Mouse (Mus musculus): ENCODE data around the gene Coq9. TPM values are rescaled to one million over a fixed set of nuclear protein-coding genes. Genes with fewer than 3 reads are reported as not detected.
"Not testable (repeated sequence)": the region's sequence is repeated elsewhere in the genome, so short reads cannot be mapped to it uniquely, and the experiment has no call there.

Coq9 gene
- polyA plus RNA-seq, 1 experiment from 2014 or later: 114 TPM

DNA sequence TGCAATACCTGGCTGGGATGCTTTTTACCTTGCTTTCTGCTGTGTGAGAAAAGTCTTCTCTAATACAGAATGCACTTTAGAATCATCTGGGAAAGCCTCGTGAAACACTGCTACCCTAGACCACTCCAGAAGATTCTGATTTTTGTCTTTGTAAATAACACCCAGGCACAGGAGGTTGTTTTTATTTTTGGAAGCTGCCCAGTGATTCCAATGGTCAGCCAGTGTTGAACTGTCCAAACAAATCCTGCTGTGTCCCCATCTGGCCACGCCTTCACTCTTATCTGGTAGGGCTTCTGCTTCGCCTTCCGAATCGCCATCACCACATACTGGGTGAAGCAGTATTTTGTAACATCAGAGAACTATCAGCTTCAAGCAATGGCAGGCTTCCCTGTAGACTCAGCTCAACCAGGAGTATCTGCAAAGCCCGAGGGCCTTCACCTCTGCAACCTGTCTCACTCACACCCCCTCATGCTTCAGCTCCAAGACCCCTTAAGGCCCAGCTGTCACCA, 18.4 kb upstream of the Coq9 start:
- no peak for TF ChIP-seq CTCF (IDR thresholded peaks at IDR 0.05)
- ATAC-seq: no peak
- in situ Hi-C loops (cut with MboI; ENCODE audit: low pct_unique_long_range_greater_than_20kb): loop anchor here (5.0 to 10.0 kb wide), 2 partner anchors 88 to 295 kb away; no protein-coding TSS in a partner anchor
- ChIA-PET POLR2A (interaction anchor here (1.2 kb wide), 1 partner anchor 18 kb away, joined by 3 read pairs; no protein-coding TSS in a partner anchor), CTCF (interaction anchor here (1.4 kb wide), 1 partner anchor 115 kb away, joined by 4 read pairs; no protein-coding TSS in a partner anchor)
- no peaks in the 10 kb centered on the region for H3K27me3 ChIP-seq
- DNase-seq (ENCODE audit: low read depth, low spot score): no peak

DNA sequence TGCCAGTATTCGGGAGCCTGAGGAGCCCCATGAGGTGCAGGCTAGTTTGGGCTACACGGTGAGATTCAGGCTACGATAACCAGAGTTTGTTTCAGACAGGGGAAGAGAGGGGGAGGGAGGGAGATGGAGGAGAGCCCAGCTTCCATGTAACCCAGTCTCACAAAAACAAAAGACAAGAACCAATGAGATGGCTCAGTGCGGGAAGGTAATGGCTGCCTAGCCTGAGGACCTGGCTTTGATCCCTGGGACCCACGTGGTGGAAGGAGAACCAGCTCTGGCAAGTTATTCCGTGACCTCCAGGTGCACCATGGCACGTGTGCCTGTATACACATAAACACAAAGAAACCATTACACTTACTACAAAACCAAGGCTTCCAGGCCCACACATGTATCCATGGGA, 17.6 kb upstream of the Coq9 start:
- no peak for DNase-seq (ENCODE audit: low read depth, low spot score)
- in situ Hi-C loops (cut with MboI; ENCODE audit: low pct_unique_long_range_greater_than_20kb): loop anchor here (5.0 kb wide), 1 partner anchor 87 kb away; no protein-coding TSS in a partner anchor
- no peaks in the 10 kb centered on the region for H3K27me3 ChIP-seq
- ChIA-PET CTCF (interaction anchor here (1.4 kb wide), 1 partner anchor 116 kb away, joined by 4 read pairs; no protein-coding TSS in a partner anchor), POLR2A (interaction anchor here (1.1 kb wide), 1 partner anchor 30 kb away, joined by 3 read pairs; no protein-coding TSS in a partner anchor)
- TF ChIP-seq CTCF (IDR thresholded peaks at IDR 0.05): no peak
- ATAC-seq: no peak

DNA sequence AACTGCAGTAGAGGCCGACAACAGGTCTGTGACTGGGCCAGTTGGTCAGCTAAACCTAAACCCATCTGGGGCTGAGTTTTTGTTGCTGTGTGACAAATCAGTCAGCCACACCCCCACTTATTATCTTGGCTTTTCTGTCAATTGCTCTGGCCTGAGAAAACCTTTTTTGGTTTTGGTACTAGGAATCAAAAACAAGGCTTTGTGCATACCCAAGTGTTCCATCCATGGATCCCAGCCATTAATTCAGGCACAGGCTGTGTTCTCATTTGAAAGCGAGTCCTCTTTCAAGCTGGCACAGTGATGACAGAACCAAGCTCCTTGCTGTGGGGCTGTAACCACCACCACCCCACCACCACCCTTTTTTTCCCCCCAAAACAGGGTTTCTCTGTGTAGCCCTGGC, 16.7 kb upstream of the Coq9 start:
- DNase-seq (ENCODE audit: low read depth, low spot score) (no peak), ATAC-seq (no peak)
- in situ Hi-C loops (cut with MboI; ENCODE audit: low pct_unique_long_range_greater_than_20kb): loop anchor here (5.0 kb wide), 1 partner anchor 86 kb away; no protein-coding TSS in a partner anchor
- ChIA-PET CTCF (interaction anchor here (1.1 to 1.6 kb wide), 4 partner anchors 15 to 117 kb away, joined by 3 to 5 read pairs (median 4); no protein-coding TSS in a partner anchor), POLR2A (interaction anchor here (0.9 to 1.1 kb wide), 4 partner anchors 11 to 117 kb away, joined by 3 to 8 read pairs (median 3); no protein-coding TSS in a partner anchor)
- TF ChIP-seq CTCF (IDR thresholded peaks at IDR 0.05): no peak
- H3K27me3 ChIP-seq: no peaks in the 10 kb centered on the region

DNA sequence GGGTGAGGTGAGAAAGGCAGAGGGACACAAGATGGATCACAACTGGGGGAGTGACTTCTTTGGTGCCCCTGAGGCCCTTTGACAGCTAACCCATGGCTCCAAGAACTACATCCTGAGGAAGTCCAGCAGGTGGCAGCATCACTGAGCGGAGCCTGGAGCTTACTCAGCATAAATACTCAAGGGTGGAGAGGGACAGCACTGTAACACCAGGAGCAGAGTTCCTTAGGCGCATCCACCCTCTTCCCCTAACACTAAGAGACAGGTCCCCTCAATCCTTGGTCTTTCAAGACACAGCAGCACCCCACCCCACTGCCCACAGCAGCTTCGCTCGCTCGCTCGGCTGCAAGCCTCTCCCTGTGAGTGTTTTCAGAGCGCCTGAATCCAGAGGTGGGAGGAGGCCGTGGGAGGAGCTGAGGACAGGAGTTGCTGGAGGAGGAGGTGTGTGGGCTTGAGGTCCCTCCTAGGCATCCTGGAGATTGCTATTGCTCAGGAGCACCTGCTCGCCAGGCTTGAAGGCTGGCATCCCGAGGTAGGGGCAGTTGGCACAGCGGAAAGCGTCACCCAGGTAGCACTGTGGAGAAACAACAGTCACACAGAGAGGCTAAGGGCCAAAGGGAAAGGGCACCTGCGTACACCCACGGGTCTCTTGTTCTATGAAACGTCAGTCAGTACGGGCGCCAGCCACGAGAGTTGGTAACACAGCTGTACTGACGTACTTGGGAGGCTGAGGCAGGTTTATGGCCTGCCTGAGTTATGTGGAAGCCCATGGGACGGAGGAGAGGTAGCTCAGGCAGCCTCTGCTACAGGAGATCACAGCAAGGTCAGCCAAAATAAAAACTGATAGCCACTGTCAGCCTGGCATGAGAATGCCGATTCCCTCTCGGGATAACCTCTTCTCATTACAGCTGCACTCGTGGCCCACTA, 15.2 kb upstream of the Coq9 start:
- no peak for DNase-seq (ENCODE audit: low read depth, low spot score)
- ChIA-PET CTCF (interaction anchor here (0.9 to 3.6 kb wide), 8 partner anchors 8 to 116 kb away, joined by 3 to 20 read pairs (median 4); no protein-coding TSS in a partner anchor), POLR2A (interaction anchor here (0.6 kb wide), 1 partner anchor 242 kb away, joined by 4 read pairs; no protein-coding TSS in a partner anchor)
- no peak for ATAC-seq
- no peaks in the 10 kb centered on the region for H3K27me3 ChIP-seq
- in situ Hi-C loops (cut with MboI; ENCODE audit: low pct_unique_long_range_greater_than_20kb): loop anchor here (5.0 kb wide), 1 partner anchor 84 kb away; no protein-coding TSS in a partner anchor
- TF ChIP-seq CTCF (IDR thresholded peaks at IDR 0.05): peak; percentile 79

DNA sequence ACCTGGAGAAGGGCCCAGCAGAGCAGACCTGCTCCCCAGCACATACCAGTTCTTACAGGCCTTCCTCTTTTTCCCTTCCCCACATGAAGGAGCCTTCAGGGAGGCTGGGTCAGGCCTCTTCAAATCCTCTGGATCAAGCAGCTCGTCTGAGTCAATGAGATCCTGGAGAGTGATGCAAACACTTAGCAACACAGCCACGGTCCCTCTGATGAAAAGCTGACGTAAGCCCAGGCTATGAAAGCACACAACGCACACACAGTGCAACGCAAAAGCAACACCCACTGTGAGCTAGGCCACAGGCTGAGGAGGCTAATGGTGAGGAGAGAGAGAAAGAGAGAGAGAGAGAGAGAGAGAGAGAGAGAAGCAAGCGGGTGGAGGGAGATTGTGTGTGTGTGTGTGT, 13.0 kb upstream of the Coq9 start:
- in situ Hi-C loops (cut with MboI; ENCODE audit: low pct_unique_long_range_greater_than_20kb): no loop called here
- ATAC-seq (no peak), DNase-seq (ENCODE audit: low read depth, low spot score) (no peak)
- POLR2A ChIA-PET: no interaction called here
- TF ChIP-seq CTCF (IDR thresholded peaks at IDR 0.05): no peak
- H3K27me3 ChIP-seq: no peaks in the 10 kb centered on the region
- CTCF ChIA-PET: interaction anchor here (0.9 to 3.6 kb wide), 3 partner anchors 9 to 121 kb away, joined by 4 to 20 read pairs (median 6); no protein-coding TSS in a partner anchor

DNA sequence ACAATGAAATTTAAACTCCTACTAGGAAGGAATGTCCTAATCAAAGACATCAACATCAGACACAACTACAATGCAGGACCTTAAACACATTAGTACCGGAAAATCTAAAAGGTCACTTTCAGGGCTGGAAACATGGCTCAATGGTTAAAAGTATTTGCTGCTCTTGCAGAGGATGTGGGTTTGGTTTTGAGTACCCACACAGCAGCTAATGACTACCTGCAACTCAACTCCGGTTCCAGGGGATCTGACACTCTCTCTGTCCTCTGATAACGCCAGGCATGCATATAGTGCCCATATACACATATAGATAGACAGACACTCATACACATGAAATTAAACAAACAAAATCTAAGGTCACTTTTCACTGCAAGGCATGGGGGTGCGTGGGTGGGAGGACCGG, 11.9 kb upstream of the Coq9 start:
- POLR2A ChIA-PET: no interaction called here
- in situ Hi-C loops (cut with MboI; ENCODE audit: low pct_unique_long_range_greater_than_20kb): no loop called here
- no peak for TF ChIP-seq CTCF (IDR thresholded peaks at IDR 0.05)
- DNase-seq (ENCODE audit: low read depth, low spot score) (no peak), ATAC-seq (no peak)
- CTCF ChIA-PET: interaction anchor here (0.8 to 3.6 kb wide), 2 partner anchors 9 to 11 kb away, joined by 3 to 20 read pairs; no protein-coding TSS in a partner anchor
- no peaks in the 10 kb centered on the region for H3K27me3 ChIP-seq

DNA sequence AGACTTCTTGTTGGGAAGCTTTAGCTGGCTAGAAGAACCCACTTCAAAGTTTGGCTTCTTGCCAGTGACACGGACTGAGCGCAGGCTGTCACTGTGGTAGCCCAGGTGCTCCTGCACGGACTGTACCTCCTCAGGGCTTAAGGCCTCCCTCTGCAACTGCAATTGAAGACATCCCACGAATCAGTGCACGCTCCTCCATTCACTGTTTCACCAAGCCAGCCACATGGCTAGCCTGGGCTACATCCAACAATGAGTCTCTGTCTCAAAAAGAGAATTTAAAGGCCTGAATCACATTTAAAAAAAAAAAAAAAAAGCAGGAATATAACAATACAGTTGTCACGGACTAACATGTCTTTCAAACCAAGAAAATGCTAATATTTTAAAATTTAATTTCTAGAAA, 9.8 kb upstream of the Coq9 start:
- DNase-seq (ENCODE audit: low read depth, low spot score) (no peak), ATAC-seq (no peak)
- in situ Hi-C loops (cut with MboI; ENCODE audit: low pct_unique_long_range_greater_than_20kb): no loop called here
- no peaks in the 10 kb centered on the region for H3K27me3 ChIP-seq
- CTCF ChIA-PET: interaction anchor here (1.3 to 1.6 kb wide), 2 partner anchors 9 to 14 kb away, joined by 3 to 6 read pairs; no protein-coding TSS in a partner anchor
- no peak for TF ChIP-seq CTCF (IDR thresholded peaks at IDR 0.05)
- POLR2A ChIA-PET: no interaction called here

DNA sequence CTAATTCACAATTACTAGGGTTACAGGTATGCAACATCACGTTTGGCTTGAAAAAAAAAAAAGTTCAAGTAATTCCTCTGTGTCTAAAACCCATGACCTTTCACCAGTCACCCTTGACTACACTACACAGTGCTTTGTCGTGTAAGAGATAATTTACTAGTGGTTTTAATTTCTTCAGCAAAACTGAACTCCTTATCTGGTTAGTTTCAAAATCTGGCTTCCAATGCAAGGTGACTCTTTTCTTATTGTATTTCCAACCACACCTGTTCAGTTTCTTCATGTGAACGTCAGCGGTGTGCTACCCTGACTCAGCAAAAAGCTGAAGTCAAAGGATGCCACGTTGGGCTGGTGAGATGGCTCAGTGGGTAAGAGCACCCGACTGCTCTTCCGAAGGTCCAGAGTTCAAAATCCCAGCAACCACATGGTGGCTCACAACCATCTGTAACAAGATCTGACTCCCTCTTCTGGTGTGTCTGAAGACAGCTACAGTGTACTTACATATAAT, 4.2 kb upstream of the Coq9 start:
- CTCF ChIA-PET: interaction anchor here (0.7 to 4.7 kb wide), 4 partner anchors 10 to 746 kb away, joined by 3 to 20 read pairs (median 4); no protein-coding TSS in a partner anchor
- ATAC-seq: not testable (repeated sequence)

DNA sequence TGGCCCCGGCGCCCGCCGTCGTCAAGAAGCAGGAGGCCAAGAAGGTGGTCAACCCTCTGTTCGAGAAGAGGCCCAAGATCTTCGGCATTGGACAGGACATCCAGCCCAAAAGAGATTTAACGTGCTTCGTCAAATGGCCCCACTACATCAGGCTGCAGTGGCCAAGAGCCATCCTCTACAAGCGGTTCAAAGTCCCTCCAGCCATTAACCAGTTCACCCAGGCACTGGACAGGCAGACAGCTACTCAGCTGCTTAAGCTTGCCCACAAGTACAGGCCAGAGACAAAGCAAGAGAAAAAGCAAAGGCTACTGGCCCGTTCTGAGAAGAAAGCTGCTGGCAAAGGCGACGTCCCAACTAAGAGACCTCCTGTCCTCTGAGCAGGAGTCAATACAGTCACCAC, 2.4 kb upstream of the Coq9 start:
- POLR2A ChIA-PET: interaction anchor here (1.0 kb wide), 1 partner anchor 11 kb away, joined by 3 read pairs; no protein-coding TSS in a partner anchor

More for the DNA sequence above, 4.2 kb upstream of the Coq9 start:
- in situ Hi-C loops (cut with MboI; ENCODE audit: low pct_unique_long_range_greater_than_20kb); POLR2A ChIA-PET; DNase-seq (ENCODE audit: low read depth, low spot score); H3K27me3 ChIP-seq: not testable (repeated sequence)

More for the DNA sequence above, 2.4 kb upstream of the Coq9 start:
- ATAC-seq; DNase-seq (ENCODE audit: low read depth, low spot score); H3K27me3 ChIP-seq; in situ Hi-C loops (cut with MboI; ENCODE audit: low pct_unique_long_range_greater_than_20kb): not testable (repeated sequence)
- CTCF ChIA-PET: interaction anchor here (0.9 to 4.7 kb wide), 2 partner anchors 11 to 14 kb away, joined by 4 to 20 read pairs; no protein-coding TSS in a partner anchor
